Mouse (Mus musculus) retina, postnatal 7 days (tissue): ENCODE data around the gene Gdpgp1.
A peak's percentile ranks its signal among the peaks of the same experiment; 100 is the strongest.

Experiments used
- DNase-seq: peaks from one replicate; pipeline ENCODE4 v3.0.0-alpha.2; 2012; ENCODE audit warnings: low read depth, low spot score

The Gdpgp1 gene

DNA sequence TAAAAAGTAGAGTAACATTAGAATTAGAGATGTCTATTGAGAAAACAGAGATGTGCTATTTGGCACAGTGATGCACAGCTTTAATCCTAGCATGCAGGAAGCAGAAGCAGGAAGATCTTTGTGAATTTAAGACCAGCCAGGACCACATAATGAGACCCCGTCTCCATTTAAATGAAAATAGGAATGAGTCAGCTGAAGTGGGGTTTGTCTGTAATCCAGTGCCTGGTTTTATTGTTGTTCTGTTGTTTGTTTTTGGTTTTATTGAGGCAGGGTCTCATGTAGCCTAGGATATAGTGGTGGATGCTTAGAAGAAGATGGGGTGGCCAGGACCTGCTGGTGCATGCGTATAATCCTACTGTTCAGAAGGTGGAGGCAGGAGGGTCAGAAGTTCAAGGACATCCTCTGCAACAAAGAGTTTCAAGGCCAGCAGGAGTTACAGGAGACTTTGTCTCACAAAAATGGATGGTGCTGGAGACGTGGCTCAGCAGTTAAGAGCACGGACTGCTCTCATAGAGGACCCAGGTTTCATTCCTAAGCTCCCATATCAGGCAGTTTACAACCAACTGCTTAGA lies 11.4 kb upstream of the Gdpgp1 start:
- no peak for DNase-seq

DNA sequence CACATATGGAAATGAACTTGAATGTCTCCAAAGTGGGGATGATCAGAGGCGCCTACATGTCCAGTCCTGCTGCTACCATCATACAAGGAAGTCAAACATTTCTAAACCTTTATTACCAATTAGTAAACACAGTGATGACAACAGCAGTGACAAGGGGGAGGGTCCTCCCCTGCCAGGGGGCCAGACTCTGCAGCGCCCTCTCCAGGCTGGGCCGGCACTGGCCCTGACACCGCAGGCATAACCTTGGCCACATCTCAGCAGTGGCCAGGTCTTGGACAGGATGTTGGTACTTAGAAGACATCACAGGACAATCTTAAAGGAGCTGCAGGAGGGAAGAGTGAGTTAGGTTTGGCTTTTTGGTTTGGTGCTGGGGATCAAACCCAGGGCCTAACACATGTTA lies 5.6 kb upstream of the Gdpgp1 start:
- DNase-seq: no peak

DNA sequence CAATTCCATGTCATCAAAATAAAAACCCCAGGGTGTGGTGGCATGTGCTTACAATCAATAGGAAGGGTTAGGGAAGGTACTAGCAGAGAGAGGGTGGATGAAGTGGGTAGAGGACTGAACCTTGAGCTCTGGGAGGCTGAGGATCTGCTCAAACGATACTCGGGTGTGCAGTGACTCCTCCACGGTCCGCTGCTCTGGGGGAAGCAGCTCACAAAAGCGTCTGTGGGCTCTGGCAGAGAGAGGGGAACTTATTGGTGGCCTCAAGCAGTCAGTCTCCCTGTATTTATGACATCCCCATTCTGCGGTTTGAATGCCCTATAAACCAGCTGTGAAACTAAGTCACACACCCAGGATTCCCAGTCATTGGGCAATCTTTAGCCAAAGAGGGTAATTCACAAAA lies 2.5 kb upstream of the Gdpgp1 start:
- DNase-seq: no peak

DNA sequence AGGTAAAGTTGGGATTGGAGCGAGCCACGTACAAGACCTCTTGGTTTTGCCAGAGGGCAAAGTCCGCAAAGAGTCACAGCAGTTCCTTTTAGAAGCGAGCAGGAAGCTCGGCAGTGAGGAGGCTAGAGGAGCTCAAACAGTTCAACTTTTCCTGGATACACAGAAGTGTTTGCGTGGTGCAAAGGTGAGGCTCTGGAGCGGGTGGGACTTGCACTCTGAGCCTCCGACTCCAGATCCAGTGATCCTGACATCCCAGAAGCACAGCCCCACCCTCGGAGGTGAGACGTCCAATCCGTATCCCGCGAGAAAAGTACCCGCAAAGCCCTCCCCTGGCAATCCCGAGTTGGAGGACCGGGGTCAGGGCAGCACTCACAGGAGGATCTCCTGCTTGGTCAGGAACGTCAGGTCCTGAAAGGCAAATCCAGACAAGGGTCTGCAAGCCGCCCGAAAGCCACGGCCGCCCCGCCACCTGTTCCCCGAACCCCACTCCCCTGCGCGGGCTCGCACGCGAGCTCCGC lies 635 bp upstream of the Gdpgp1 start:
- DNase-seq: peak; percentile 24

DNA sequence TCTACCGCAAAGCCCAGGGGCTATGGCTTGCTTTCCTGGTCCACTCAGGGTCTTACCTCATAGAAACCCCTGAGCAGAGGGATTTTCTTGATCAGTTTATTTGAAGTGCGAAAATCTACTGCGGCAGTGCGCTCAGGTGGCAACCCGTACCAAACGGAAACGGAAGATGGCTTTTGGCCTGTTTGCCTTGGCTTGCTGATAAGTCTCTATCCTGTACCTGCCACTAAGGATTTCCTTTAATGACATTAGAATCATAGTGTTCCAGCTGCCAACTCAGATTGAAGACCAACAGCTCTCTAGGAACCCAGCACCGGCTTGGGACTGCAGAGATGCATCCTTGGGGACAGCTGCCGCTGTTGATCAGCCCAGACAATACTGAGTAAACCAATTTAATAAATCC lies 1.1 kb downstream of the Gdpgp1 start:
- DNase-seq: no peak

DNA sequence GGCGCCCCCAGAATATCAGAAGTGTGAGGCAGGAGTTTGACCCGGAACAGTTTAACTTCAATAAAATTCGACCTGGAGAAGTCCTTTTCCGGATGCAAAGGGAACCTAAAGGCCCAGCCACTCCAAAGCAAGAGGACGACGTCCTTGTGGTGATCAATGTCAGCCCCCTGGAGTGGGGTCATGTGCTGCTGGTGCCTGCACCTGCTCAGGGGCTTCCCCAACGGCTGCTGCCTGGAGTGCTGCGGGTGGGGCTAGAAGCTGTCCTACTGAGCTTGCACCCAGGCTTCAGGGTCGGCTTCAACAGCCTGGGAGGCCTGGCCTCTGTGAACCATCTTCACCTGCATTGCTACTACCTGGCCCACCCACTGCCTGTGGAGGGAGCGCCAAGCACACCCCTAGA lies 5.9 kb downstream of the Gdpgp1 start:
- no peak for DNase-seq

DNA sequence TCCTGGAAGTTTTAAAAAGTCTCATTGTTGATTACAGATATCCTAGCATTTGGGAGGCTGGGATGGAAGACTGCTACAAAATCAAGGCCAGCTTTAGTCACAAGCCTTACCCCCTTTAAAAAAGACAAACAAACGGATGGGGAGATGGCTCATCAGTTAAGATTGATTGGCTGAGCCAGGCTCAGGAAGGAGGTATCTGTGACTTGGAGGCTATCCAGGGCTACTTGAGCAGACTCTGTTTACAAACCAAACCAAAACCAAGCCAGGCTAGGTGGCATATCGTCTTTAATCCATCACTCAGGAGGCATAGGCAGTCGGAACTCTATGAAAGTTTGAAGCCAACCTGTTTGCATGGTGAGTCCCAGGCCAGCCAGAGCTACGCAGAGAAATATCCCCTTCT lies 9.0 kb downstream of the Gdpgp1 start:
- DNase-seq: no peak

DNA sequence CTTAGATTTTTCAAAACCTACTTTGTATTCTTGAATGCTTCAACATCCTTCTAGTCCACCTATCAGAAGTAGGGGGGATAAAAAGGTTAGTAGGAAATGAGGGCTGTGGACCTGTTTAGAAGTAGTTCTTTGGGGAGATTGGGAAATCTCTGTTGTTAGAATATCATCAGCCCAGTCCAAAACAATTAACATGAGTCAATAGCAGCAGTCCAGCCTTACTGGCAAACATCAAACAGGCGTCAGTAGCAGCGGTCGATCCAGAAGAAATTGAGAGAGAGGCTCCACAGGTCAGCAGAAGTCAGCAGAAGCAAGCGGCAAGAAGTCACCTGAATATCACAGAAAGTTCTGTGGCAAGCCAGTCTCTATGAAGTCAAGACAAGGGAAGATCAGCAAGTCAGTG lies 12.2 kb downstream of the Gdpgp1 start:
- DNase-seq: no peak

DNA sequence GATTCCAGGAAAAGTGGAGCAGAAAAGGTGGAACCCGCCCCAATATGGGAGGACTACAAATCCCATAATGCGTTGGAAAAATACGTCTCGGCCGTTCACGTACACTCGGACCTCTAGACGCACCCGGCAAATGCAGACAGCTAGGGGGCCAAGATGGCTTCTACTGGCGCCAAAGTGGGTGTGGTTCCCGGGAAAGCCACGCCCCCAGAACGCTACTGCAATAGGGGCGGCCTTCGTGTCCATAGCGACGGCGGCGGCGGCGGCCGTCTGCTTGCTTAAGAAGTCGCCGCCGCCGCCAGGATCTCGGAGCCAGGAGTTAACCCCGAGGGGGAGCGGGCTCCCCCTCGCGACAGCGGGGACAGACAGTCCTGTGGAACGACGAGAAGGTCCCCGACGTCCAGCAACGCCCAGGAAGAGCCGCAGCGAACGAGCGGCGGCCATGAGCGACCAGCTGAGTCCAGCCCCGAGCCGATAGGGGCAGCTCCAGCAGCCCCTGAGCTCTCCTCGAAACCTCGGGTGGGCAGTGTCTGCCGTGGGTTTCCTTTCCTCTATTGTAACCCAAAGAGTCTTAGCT lies 13.6 kb downstream of the Gdpgp1 start, which contains the start of gene Ttll13:
Gene Ttll13 (plus strand): TSS at position 229 of the 574 bp plus-strand sequence.
- peak; percentile 97 for DNase-seq

DNA sequence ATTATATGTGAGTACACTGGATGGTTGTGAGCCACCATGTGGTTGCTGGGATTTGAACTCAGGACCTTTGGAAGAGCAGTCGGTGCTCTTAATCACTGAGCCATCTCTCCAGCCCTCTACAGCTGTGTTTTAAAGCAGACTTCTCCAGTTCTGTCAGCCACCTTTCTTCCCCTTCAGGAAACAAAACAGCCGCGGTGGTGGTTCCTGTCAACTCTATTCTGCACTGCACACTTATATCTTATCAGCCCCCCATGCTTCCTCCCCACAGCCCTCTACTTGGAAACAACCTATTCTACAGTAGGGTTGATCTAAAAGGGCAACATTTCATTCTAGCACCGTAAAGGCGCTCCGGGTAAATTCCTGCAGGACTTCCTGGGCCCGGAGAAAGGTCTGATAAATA lies 14.2 kb downstream of the Gdpgp1 start:
- no peak for DNase-seq

DNA sequence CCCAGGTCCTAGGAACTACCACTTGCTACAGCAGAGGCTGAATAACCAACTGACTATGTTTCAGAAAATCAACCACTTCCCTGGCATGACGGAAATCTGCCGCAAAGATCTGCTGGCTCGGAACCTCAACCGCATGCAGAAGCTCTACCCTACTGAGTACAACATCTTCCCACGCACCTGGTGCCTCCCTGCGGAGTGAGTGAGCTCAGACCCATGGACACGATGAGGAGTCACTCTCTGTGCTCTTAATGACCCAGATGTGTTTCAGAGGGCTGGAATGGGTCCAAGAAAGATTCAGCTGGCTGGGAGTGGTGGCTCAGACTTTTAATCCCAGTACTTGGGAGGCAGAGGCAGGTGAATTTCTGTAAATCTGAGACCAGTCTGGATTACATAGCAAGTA lies 19.8 kb downstream of the Gdpgp1 start:
- no peak for DNase-seq

DNA sequence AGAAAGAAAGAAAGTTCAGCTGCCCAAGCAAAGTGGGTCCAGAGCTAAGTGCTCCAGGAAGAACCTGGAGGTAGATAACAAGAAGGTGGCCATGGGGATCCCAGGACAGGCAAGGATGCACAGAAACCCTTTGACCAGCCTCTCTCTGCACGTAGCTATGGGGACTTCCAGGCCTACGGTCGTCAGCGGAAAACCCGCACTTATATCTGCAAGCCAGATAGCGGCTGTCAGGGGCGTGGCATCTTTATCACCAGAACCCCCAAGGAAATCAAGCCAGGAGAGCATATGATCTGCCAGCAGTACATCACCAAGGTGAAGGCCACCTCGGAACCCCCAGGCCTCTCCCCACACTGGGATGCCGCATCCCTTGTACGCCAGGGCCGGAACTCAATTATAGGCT lies 20.2 kb downstream of the Gdpgp1 start:
- DNase-seq: no peak

DNA sequence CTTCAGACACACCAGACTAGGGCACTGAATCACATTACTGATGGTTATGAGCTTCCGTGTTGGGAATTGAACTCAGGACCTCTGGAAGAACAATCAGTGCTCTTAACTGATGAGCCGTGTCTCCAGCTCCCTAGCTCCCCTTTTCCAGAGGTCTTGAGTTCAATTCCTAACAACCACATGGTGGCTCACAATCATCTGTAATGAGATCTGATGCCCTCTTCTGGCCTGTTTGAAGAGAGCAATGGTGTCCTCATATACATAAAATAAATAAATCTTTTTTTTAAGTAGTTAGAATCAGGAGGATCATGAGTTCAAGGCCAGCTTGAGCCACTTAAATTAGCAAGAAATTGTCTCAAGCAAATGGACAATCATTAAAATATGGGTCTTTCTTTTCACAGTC lies 23.3 kb downstream of the Gdpgp1 start:
- no peak for DNase-seq

DNA sequence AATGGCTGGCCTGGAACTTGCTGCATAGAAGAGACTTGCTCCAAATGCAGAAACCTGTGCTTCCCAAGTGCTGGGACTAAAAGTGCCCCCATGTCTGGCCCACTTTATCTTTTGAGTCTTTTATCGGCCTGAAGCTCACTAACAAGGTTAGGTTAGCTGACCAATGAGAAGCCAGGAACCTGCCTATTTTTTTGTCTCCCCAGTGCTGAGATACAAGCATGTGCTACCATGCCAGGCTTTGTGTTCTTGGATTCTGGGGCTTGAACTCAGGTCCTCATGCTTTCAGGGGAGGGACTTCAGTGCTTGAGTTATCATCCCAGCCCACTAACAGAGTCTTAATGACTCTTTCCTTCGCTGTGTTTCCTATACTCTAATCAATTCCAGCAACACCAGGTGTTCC lies 25.0 kb downstream of the Gdpgp1 start:
- DNase-seq: no peak

DNA sequence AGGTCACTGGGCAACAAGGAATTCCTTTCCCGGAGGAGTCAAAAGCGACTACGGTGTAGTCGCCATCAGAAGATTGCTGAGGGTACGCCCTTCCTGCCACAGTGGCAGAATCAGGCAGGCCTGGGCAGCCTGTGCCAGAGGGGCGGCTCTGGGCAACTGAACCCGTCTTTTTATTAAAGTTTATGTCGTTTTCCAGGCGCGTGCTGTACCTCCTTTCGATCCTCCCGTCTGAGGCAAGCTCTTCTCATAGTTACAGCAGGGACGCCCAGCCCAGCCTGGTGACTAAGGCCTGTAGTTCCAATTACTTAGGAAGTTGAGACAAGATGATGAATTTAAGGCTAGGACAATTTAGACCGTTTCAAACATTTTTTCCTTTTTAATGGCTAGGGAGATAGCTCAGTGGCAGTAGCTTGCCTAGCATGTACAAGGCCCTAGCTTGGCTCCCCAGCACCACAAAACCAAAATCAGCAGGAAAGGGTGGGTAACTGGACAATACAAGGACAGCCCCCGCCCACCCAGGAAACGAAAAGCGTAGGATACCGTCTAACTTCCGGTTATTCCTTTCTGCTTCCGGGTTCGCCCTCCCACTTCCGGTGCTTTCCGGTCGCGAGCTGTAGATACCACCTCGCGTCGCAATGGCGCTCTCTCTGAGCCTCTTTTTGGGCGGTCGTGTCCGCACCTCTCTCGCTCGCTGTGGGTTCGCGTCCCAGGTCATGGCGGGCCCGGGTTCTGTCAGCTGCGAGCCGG lies 28.1 kb downstream of the Gdpgp1 start, which contains the start of gene Ngrn:
Gene Ngrn (plus strand): TSS at position 591 of the 747 bp plus-strand sequence.
- DNase-seq: peak; percentile 81

DNA sequence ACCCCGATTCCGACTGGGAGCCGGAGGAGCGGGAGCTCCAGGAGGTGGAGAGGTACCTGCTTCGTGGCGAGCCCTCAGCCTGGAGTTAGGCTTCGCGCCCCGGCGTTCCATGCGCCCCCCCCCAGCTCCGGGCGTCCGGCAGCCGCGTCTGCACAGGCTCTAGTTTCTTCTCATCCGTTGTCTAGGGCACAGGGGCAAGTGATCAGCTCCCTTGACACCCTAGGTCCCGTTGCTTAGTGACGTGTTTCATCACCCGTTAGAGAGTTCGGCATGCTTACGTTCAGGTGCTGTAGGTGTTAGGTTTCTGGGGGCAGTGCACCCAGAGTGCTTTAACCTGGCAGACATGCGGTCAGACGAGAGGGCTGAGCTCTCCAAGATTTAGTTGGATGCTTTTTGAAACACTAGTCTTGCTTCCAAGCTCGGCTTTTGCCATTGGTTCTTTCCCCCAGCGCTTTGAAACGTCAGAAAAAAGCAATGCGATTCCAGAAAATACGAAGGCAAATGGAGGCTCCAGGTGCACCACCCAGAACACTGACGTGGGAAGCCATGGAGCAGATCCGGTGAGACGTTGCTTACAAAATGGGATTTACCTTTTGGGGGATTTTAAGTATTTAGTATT lies 28.8 kb downstream of the Gdpgp1 start:
- DNase-seq: no peak

DNA sequence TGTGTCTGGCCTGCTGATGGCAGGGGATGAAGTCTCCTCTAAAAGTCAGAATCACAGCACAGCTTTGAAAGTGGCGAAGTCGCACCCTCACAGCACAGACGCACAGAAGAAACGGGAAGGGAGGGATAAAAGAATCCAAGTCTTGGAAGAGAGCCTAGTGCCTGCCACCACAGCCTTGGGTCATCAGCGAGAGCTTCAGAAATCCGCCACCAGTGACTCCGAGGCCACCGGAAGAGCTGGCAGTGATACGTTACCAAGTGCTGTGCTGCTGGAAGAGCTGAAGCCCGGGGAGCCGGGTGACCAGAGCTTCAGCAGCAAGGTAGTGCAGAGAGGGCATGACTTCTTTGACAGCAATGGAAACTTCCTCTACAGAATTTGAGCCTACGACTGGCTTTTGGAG lies 31.9 kb downstream of the Gdpgp1 start:
- DNase-seq: no peak

DNA sequence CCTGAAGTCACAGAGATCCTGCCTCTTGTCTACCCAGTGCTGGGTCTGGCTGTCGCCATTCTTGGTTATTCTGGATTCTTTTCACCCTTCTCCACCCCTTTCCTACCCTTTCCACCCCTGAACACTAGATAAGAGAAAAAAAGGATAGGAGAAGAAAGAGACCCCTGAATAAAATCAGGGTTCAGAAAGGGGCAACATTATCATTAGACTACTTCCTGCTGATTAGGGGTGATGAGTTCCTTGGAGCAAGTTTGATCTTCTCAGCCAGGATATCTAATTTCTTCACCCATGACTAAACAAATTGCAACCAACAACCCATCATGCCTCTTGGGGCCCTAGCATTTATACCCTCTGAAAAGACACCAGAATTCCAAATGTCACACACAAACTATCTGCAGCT lies 35.1 kb downstream of the Gdpgp1 start:
- DNase-seq: no peak

DNA sequence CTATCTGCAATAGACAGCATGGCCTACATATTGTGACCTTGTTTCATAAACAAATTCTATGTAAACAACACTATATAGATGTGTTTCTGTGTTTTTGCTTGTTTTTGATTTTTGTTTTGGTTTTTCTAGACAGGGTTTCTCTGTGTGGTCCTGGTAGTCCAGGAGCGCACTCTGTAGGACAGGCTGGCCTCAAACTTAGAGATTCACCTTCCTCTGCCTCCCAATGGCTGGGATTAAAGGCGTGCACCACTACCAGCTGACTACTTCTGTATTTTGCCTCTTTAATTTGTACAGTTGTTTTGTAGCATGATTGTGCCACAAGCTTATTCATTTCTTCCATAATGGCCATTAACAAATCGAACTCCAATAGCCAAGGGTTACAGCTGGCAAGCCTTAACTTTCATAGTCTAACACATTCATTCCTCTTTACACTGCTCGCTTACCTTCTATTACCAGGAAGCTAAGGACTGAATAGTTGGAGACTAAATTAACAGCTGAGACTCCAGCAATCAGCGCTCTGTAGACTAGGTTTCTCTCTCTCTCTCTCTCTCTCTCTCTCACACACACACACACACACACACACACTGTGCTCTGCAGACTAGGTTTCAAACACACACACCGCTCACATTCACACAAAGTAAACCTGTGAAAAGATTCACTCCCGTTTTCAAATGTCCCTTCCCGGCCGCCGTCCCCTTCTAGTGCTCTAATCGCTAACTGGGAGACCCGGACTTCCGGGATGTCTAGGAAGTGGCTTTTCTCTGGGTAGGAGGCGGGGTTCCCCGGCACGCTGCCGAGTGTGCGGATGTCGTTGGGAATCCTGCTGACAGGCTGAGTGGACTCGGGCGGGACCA lies 36.5 kb downstream of the Gdpgp1 start, which contains the start of gene Vps33b:
Gene Vps33b (plus strand): TSS at position 753 of the 854 bp plus-strand sequence.
- DNase-seq: peak; percentile 95

DNA sequence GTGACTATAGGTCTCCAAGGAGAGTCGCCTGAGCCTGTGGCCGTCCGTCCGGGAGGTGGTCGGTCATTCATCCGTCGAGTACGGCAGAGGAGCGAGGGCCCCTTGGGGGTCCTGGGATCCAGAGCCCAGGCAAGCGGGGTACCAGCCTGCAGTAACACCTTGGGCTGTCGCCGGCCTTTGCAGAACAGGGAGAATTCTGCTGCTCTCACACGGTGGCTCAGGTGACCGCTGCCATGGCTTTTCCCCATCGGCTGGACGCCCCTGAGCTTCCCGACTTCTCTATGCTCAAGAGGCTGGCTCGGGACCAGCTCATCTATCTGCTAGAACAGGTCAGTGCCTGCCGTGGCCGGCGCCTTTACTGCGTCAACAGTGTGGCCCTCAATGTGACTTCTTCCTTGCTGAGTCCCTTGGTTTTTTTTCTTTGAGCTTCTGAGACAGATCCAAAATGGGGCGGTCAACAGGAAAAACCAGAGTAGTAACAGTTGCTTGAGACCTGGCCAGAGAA lies 37.1 kb downstream of the Gdpgp1 start:
- no peak for DNase-seq

DNA sequence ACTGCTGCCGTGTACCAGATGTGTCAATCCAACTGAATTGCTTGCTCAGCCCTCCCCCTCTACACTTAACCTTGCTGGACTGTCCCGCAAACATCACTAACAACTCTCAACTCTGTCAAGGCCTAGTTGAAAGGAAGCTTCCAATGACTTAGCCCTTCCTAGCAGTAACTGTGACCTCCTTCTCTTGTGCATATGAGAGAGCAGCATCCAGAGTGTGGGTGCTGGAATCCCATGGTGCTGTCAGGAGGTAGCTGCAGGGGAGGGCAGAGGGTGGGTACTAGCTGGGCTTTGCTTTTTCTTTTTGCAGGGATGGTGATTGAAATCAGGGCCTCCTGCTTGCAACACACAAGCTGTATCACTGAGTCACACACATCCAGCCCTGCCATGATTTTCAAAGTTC lies 40.8 kb downstream of the Gdpgp1 start:
- DNase-seq: no peak
